Mouse (Mus musculus): ENCODE measurements around the gene Zfyve21.

- TF ChIP-seq POLR2A (IDR thresholded peaks at IDR 0.05; ENCODE audit: borderline replicate concordance, insufficient read depth, low read length), result no peak
- no peak for TF ChIP-seq CTCF (IDR thresholded peaks at IDR 0.05; ENCODE audit: borderline replicate concordance, insufficient read depth, low read depth, low read length)
These were observed 39.1 kb downstream of the Zfyve21 start for GRCm38 (mm10) chr12:111853011-111853436.

Data from cerebellum, adult 2 months (tissue).